Mouse (Mus musculus): ENCODE data around the gene Thg1l.

Gene Thg1l

DNA sequence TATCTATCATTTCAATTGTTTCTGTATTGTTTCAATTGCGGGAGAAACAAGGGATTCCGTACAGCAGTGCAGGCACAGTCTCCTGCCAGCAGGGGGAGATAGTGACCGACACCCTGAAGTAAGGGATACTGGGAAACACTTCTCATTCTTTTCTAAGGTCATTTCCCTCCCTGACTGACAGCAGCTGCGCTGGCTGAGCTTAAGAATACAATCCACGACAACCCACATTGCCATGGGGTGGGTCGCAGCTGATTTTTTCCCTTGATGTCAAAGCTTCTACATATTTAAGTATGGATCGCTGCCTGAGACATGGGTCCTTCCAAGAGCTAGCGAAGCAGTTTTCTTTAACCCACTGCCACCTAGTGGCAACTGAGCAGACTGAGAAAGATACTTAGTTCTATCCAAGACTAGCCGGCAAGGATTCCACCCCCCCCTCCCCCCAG lies 28.6 kb downstream of the Thg1l start:
- DNase-seq: peak; percentile 67

GRCm38 (mm10) chr11:45925436-45925835 lies 29.9 kb downstream of the Thg1l start:
- no peak for DNase-seq

GRCm38 (mm10) chr11:45921480-45921898 lies 33.8 kb downstream of the Thg1l start:
- no peak for DNase-seq

- DNase-seq: no peak
Observed at GRCm38 (mm10) chr11:45921026-45921425, 34.3 kb downstream of the Thg1l start.

DNA sequence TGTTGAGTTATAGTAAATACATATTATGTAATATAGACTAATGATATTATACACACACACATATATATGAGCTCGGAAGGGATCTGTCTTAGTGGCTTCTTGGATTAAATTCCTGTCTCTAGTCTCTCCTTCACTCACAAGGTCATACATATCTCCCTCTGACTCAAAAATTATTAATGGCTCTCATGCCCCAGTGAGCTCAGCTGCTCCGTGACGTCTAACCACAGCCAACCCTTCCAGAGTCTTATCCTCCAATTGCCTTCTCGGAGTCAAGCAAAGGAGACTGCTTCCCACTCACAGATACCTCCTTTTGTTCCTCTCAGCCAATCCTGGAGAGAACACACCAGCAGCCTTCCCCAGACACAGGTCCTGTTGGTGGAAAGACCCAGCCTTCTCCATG lies 36.5 kb downstream of the Thg1l start:
- DNase-seq: no peak

DNA sequence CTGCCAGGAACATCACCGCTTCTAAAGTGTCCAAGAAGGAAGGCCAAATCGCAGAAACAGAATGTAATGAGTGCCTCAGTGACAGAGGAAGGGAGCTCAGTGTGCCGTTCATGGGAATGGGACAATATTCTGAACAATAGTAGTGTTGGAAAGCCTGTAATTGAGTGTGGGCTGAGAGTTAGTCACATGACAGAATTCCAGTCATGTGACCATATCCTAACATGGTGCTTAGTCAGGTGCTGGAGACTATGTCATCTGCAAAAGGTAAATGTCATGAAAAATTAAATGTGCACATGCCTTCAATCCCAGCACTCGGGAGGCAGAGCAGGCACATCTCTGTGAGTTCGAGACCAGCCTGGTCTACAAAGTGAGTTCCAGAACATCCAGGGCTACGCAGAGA lies 37.3 kb downstream of the Thg1l start:
- no peak for DNase-seq

- DNase-seq: no peak
Observed at GRCm38 (mm10) chr11:45916196-45916595, 39.1 kb downstream of the Thg1l start.

- no peak for DNase-seq
Observed at GRCm38 (mm10) chr11:45910701-45911100, 44.6 kb downstream of the Thg1l start.

GRCm38 (mm10) chr11:45908894-45909293 lies 46.4 kb downstream of the Thg1l start:
- no peak for DNase-seq

DNA sequence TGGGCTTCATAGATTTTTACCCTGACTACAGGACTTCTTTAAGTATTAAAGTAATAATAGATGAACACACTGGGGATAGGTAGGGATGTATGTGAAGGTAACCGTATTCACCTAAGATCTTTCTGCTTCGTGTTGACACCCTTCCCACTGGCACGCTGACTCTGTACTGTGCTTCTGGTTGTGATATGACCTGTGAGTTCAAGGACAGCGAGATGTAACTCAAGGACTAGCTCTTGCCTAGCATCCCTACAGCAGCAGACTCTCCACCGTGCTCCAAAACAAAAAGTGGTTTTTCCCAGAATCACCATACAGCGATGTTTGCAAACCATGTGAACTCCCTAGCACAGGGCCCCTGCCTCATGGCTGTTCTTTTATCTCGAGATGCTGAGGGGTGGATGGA lies 47.2 kb downstream of the Thg1l start:
- DNase-seq: no peak

- DNase-seq: no peak
Observed at GRCm38 (mm10) chr11:45907301-45907700, 48.0 kb downstream of the Thg1l start.

DNA sequence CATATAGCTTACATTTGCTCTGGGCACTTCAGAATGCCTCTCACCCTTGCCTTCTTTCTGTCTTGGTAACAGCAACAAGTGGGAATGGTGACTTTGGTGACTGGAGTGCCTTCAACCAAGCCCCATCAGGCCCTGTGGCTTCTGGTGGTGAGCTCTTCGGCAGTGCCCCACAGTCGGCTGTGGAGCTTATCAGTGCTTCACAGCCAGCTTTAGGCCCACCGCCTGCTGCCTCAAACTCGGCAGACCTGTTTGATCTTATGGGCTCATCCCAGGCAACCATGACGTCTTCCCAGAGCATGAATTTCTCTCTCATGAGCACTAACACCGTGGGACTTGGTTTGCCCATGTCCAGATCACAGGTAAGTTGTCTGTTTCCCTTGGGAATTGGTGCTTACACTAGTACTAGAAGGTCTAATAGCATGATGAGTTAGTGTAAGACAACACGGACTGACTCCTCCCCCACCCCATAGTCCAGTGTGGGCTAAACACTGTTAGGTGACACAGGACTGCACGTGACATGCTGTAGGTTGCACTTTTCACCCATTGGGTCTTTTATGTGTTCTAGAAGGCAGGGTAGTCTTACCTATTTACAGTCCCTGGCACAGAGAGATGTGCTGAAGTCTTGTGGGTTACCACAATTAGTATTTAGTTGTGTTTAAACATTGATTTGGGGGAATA lies 49.0 kb downstream of the Thg1l start:
- DNase-seq: no peak

DNA sequence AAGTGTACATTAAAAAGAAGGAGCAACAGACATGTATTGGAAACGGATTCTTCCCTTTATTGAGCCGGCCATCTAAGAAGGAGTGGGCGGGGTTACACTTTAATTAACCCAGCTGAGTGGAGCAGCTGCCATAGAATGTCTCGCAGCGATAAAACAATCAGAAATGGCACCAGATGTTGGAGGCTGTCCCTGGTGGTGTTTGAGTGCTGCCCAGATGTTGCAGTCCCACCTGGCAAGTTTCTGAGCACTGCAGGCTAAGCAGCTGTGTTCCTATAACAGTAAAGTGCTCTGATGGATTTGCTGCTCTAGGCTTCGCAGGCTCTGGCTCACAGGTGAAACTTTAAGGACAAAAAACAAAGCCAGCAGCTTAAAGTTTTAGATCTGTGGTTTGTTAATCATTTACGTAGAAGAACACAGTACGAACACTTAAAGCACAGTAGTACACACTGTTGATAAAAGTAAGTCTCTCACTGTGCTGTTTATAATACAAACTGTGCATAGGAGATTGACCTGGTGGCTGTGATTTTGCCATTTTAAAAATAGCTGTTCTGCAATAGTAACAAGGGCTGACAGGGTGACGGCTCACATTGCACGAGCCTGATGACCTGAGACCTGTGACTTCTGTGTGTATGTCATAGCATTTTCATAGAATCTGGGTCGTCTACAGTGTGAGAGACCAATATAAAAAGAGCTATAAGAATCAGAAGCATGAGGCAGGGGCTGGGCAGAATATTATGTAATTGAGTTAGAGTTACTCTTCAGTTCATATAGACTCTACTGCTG lies 54.9 kb downstream of the Thg1l start:
- no peak for DNase-seq

GRCm38 (mm10) chr11:45897392-45897791 lies 57.9 kb downstream of the Thg1l start:
- no peak for DNase-seq
